Mouse (Mus musculus) kidney, adult 2 months (tissue): Measurements from ENCODE around the gene Matn1. TPM values are rescaled to one million over a fixed set of nuclear protein-coding genes. Genes with fewer than 3 reads are reported as not detected.

Experiments
- DNase-seq: peaks from one replicate; pipeline ENCODE4 v3.0.0; 2021
- H3K27ac ChIP-seq: fragments of 200-500 bp; 2 replicates; pipeline ENCODE4 v1.5.1; 2012; ENCODE audit warnings: low read depth, low read length, control low read depth, inconsistent platforms; ENCODE audit not compliant: insufficient read depth
- H3K27me3 ChIP-seq: fragments of 200-500 bp; replicated peaks from 2 replicates; pipeline ENCODE4 v1.6.1; 2012; ENCODE audit warnings: mild to moderate bottlenecking, moderate library complexity, low read length, inconsistent platforms; ENCODE audit not compliant: control insufficient read depth, insufficient read depth
- H3K36me3 ChIP-seq: fragments of 200-500 bp; 2 replicates; pipeline ENCODE4 v1.6.1; 2012; ENCODE audit warnings: mild to moderate bottlenecking, moderate library complexity, low read length, inconsistent platforms; ENCODE audit not compliant: control insufficient read depth, insufficient read depth
- H3K4me1 ChIP-seq: fragments of 200-500 bp; 2 replicates; pipeline ENCODE4 v1.6.1; 2011; ENCODE audit warnings: low read length; ENCODE audit not compliant: control insufficient read depth, insufficient read depth
- H3K4me3 ChIP-seq: fragments of 200-500 bp; 2 replicates; pipeline ENCODE4 v1.5.1; 2011; ENCODE audit warnings: mild to moderate bottlenecking, low read depth, low read length, control low read depth; ENCODE audit not compliant: insufficient read depth
- CTCF ChIP-seq: fragments of 200-500 bp; conservative IDR thresholded peaks from 2 replicates; pipeline ENCODE4 v1.5.1; 2011; ENCODE audit warnings: low read depth, mild to moderate bottlenecking, control low read depth, low read length, moderate library complexity, mixed read lengths; ENCODE audit not compliant: insufficient read depth, insufficient read length
- POLR2A ChIP-seq: fragments of 200-500 bp; IDR thresholded peaks from one replicate; pipeline ENCODE4 v1.6.1; 2011; ENCODE audit warnings: low read depth, low read length, control low read depth
- WGBS: fragments of 180-500 bp; shearing (Covaris S2); methylation state at CpG from one replicate; pipeline ENCODE4 v1.1.7; 2018; 5-methylcytosine and 5-hydroxymethylcytosine counted together
- polyA plus RNA-seq: library from polyadenylated mRNA; depleted of rRNA; stranded (reverse); fragments of >200 nt; gene quantifications from 2 replicates; pipeline ENCODE4 v1.2.3, GENCODE M21; 2012

Gene Matn1
- polyA plus RNA-seq, 1 experiment, result 0.06 TPM

GRCm38 (mm10) chr4:130959678-130960077 is 15.5 kb downstream of the Matn1 start:
- Histone ChIP-seq H3K27me3 (no peaks in the 10 kb centered on the region), H3K36me3 (no peaks in the 10 kb centered on the region), H3K27ac (no peak overlapping the region), H3K4me1 (no peaks in the 10 kb centered on the region), H3K4me3 (no peak overlapping the region)
- 69% methylated on average over 6 of the region's 6 CpGs for WGBS
- TF ChIP-seq CTCF (no peak), POLR2A (no peak)
- DNase-seq, result no peak

GRCm38 (mm10) chr4:130960118-130960734 is 16.0 kb downstream of the Matn1 start:
- H3K4me3 ChIP-seq, result no peak overlapping the region
- H3K36me3 ChIP-seq, result no peaks in the 10 kb centered on the region
- H3K4me1 ChIP-seq, result no peaks in the 10 kb centered on the region
- H3K27me3 ChIP-seq, result no peaks in the 10 kb centered on the region
- TF ChIP-seq CTCF (peak; percentile 96), POLR2A (no peak)
- 25% methylated on average over 9 of the region's 9 CpGs for WGBS
- DNase-seq, result peak; percentile 69
- H3K27ac ChIP-seq, result no peak overlapping the region

GRCm38 (mm10) chr4:130971278-130971677 is 27.1 kb downstream of the Matn1 start:
- Histone ChIP-seq H3K27ac (no peak overlapping the region), H3K27me3 (no peaks in the 10 kb centered on the region), H3K4me1 (no peaks in the 10 kb centered on the region), H3K4me3 (no peak overlapping the region), H3K36me3 (no peaks in the 10 kb centered on the region)
- TF ChIP-seq CTCF (no peak), POLR2A (no peak)
- WGBS, result 97% methylated on average over 1 of the region's 1 CpGs
- no peak for DNase-seq

GRCm38 (mm10) chr4:130972421-130972829 is 28.2 kb downstream of the Matn1 start:
- H3K27ac ChIP-seq, result no peak overlapping the region
- no peak for TF ChIP-seq CTCF
- TF ChIP-seq POLR2A, result no peak
- no peaks in the 10 kb centered on the region for H3K27me3 ChIP-seq

GRCm38 (mm10) chr4:130973332-130974263 is 29.4 kb downstream of the Matn1 start:
- Histone ChIP-seq H3K27me3 (no peaks in the 10 kb centered on the region), H3K27ac (no peak overlapping the region), H3K4me3 (no peak overlapping the region), H3K4me1 (no peaks in the 10 kb centered on the region), H3K36me3 (no peaks in the 10 kb centered on the region)
- 76% methylated on average over 19 of the region's 19 CpGs for WGBS
- DNase-seq, result no peak
- TF ChIP-seq POLR2A (no peak), CTCF (no peak)

More at GRCm38 (mm10) chr4:130972421-130972829, 28.2 kb downstream of the Matn1 start:
- Histone ChIP-seq H3K36me3 (no peaks in the 10 kb centered on the region), H3K4me3 (no peak overlapping the region), H3K4me1 (no peaks in the 10 kb centered on the region)
- 75% methylated on average over 5 of the region's 5 CpGs for WGBS
- DNase-seq, result no peak

GRCm38 (mm10) chr4:130978981-130979380 is 34.8 kb downstream of the Matn1 start:
- no peak for DNase-seq
- TF ChIP-seq CTCF (no peak), POLR2A (no peak)
- Histone ChIP-seq H3K4me1 (no peaks in the 10 kb centered on the region), H3K4me3 (no peak overlapping the region), H3K27me3 (no peaks in the 10 kb centered on the region), H3K27ac (no peak overlapping the region), H3K36me3 (no peaks in the 10 kb centered on the region)
- WGBS, result 51% methylated on average over 3 of the region's 3 CpGs
